Mouse (Mus musculus): Measurements from ENCODE around the gene Ercc1. TPM values are rescaled to one million over a fixed set of nuclear protein-coding genes. Genes with fewer than 3 reads are reported as not detected.
A peak's percentile ranks its signal among the peaks of the same experiment; 100 is the strongest.

The Ercc1 gene
- polyA plus RNA-seq, 1 experiment from 2014 or later = 80.6 TPM

DNA sequence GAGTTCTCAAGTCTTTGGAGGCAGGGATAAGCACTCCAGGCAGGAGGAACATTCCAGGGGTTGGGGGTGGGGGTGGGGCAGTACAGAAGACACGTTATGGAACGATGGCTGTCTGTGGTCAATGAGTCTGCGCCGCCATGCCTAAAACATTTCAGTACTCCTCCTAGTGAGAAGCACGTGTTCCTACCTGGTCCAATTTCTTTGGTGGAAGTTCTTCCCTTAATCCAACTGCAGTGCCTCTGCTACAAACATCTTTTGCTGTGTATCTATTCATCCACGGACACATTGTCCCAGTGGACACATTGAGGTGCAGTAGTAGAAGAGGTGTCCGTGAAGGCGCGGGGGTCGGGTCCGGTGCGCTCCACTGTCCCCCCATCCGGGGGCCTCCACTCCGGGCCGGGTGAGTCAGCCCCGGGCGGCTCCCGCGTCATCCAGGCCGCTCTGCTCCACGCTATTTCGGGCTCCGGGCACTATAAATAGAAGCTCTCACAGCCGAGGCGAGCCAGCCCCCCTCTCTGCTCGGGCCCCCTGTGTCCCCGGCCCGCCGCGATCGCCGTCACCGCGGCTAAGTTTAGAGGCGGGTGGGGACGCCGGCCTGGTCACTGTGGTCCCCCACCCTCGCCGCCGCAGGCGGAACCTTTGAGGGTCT is 2.7 kb upstream of the Ercc1 start:
- no peak overlapping the region for H3K27ac ChIP-seq (ENCODE audit: low read depth, low read length)
- H3K36me3 ChIP-seq (ENCODE audit: control insufficient read depth, insufficient read depth, low read length) = no peaks in the 10 kb centered on the region
- peaks cover 28% of the 10 kb centered on the region for H3K4me1 ChIP-seq (ENCODE audit: control insufficient read depth, insufficient read depth, low read depth, low read length)
- H3K9ac ChIP-seq (ENCODE audit: low read depth, low read length) = peak overlapping the region; percentile 73
- peak overlapping the region; percentile 99 for H3K4me2 ChIP-seq (ENCODE audit: low read length)
- ATAC-seq = no peak
- no peaks in the 10 kb centered on the region for H3K9me3 ChIP-seq (ENCODE audit: control insufficient read depth, low read length)
- WGBS = under 1% methylated on average over 32 of the region's 41 CpGs
- H3K4me3 ChIP-seq (ENCODE audit: low read length) = peak overlapping the region; percentile 57
- H3K27me3 ChIP-seq (replicated peaks; ENCODE audit: control insufficient read depth, insufficient read depth, low read length) = peaks cover 10% of the 10 kb centered on the region

DNA sequence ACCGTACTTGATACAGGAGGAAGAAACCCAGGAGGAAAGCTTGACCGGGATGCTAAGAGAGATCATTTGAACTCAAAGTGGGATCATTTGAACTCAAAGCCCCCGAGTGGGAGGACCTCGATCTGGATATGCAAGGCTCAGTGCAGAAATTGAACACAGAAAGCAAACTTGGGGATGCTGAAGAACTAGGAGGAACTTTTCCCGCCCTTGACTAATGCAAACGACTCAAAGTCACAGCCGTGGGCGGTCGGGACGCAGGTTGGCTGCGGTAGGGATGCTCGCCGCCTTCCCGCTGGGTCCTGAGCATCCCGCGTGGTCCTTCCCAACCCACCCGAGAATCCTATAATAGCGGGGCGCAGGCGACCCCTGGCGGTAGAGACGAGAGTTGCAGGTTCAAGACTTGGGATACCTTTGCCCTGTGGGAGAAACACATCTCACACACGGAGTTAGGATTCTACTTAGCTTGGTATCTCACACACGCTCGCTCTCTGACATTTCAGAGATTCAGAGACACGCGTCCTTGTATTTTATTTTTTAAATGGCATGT is 2.0 kb upstream of the Ercc1 start:
- H3K36me3 ChIP-seq (ENCODE audit: control insufficient read depth, insufficient read depth, low read length) = no peaks in the 10 kb centered on the region
- peaks cover 28% of the 10 kb centered on the region for H3K4me1 ChIP-seq (ENCODE audit: control insufficient read depth, insufficient read depth, low read depth, low read length)
- H3K4me2 ChIP-seq (ENCODE audit: low read length) = peak overlapping the region; percentile 99
- peak; percentile 15 for ATAC-seq
- H3K9me3 ChIP-seq (ENCODE audit: control insufficient read depth, low read length) = no peaks in the 10 kb centered on the region
- H3K27me3 ChIP-seq (replicated peaks; ENCODE audit: control insufficient read depth, insufficient read depth, low read length) = peaks cover 10% of the 10 kb centered on the region
- H3K27ac ChIP-seq (ENCODE audit: low read depth, low read length) = no peak overlapping the region
- under 1% methylated on average over 27 of the region's 27 CpGs for WGBS
- H3K9ac ChIP-seq (ENCODE audit: low read depth, low read length) = peak overlapping the region; percentile 73
- peak overlapping the region; percentile 57 for H3K4me3 ChIP-seq (ENCODE audit: low read length)

DNA sequence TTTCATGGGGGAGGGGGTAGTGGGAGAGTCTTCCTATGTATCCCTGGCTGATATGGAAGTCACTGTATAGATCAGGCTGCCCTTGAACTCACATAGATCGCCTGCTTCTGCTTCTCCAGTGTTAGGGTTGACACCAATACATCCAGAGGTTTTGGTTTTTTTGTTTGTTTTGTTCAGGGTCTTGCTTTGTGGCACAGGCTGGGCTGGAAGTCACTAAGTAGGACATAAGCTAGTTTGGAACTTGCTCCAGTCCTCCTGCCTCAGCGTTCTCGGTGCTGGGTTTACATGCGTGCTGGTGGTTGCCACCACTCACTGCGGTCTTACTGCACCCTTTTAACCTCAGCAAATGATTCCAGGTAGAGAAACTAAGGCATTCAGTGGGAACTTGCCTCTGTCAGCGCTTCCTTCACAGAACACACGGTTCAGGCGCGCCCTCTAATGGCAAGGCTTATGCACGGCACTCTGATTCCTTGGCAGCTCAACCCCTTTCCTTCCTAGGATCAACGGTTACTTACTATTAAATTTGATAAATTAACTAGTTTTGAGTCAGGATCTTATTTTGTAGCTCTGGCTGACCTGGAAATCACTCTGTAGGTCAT is 1.3 kb upstream of the Ercc1 start:
- H3K36me3 ChIP-seq (ENCODE audit: control insufficient read depth, insufficient read depth, low read length) = peaks cover 1% of the 10 kb centered on the region
- H3K4me1 ChIP-seq (ENCODE audit: control insufficient read depth, insufficient read depth, low read depth, low read length) = peaks cover 28% of the 10 kb centered on the region
- no peak overlapping the region for H3K27ac ChIP-seq (ENCODE audit: low read depth, low read length)
- ATAC-seq = no peak
- peak overlapping the region; percentile 37 for H3K4me2 ChIP-seq (ENCODE audit: low read length)
- H3K9ac ChIP-seq (ENCODE audit: low read depth, low read length) = no peak overlapping the region
- H3K4me3 ChIP-seq (ENCODE audit: low read length) = peak overlapping the region; percentile 3; the same call in 1 of the 2 replicates
- no peaks in the 10 kb centered on the region for H3K9me3 ChIP-seq (ENCODE audit: control insufficient read depth, low read length)
- WGBS = 1% methylated on average over 11 of the region's 11 CpGs
- H3K27me3 ChIP-seq (replicated peaks; ENCODE audit: control insufficient read depth, insufficient read depth, low read length) = peaks cover 10% of the 10 kb centered on the region

DNA sequence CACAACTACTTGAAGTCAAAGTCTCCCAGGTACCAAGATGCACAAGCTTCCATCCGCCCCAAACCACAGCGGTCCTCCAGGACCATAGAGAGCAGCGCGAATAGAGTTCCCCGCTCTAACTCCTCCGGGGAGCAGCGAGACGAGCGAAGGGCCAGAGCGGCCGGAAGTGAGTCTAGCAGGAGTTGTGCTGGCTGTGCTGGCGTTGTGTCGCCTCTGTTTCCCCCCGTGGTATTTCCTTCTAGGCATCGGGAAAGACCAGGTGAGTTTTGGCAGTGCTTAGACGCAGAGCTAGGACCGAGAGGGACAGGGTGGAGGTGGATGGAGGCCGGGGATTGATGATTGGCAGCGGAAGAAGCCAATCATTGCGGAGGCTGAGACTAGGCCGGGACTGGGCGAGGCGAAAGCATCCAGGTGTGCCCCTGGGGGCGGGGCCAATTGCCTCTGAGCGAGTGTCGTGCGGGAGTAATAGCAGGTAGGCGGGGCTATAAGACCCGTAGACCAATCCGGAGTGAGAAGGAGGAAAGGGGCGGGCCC is 427 bp downstream of the Ercc1 start:
- peaks cover 10% of the 10 kb centered on the region for H3K36me3 ChIP-seq (ENCODE audit: control insufficient read depth, insufficient read depth, low read length)
- peaks cover 28% of the 10 kb centered on the region for H3K4me1 ChIP-seq (ENCODE audit: control insufficient read depth, insufficient read depth, low read depth, low read length)
- peak overlapping the region; percentile 91 for H3K4me2 ChIP-seq (ENCODE audit: low read length)
- H3K9me3 ChIP-seq (ENCODE audit: control insufficient read depth, low read length) = no peaks in the 10 kb centered on the region
- H3K4me3 ChIP-seq (ENCODE audit: low read length) = peak overlapping the region; percentile 82
- H3K9ac ChIP-seq (ENCODE audit: low read depth, low read length) = peak overlapping the region; percentile 92
- peak; percentile 95 for ATAC-seq
- peak overlapping the region; percentile 90 for H3K27ac ChIP-seq (ENCODE audit: low read depth, low read length)
- under 1% methylated on average over 31 of the region's 31 CpGs for WGBS
- peaks cover 10% of the 10 kb centered on the region for H3K27me3 ChIP-seq (replicated peaks; ENCODE audit: control insufficient read depth, insufficient read depth, low read length)

DNA sequence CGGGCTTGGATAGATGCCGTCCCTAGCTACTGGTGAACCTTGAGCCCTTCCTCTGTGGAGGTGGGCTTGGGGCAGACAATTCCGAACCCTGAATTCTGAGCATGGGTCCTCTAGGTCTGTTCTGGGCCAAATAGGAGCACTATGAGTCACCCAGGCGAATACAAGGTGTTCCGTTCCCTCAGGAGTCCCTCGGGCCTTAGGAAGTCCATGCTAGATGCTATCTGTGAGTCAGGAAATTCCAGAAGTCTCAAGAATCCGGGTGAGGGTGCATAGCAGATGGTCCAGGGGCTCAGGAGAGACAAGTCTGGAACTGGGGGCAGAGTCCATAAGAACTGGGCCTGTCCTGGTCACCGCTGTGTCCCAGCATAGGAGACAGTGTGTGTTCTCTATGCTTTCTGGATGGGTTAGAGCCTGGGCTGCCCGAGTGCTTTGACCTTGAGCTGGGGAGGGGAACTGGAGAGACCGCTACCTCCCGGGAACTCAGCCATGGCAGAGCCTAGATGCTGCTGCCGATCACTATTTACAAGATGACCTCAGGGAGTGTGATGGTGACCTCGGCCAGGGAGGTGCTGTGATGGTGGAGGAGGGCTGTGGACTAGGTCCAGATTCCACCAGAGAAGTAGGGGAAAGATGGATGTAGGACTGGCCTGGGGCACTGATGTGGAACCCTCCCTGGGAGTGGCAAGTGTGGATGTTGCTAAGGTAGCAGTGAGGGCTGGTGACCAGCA is 4.8 kb downstream of the Ercc1 start:
- peaks cover 13% of the 10 kb centered on the region for H3K4me1 ChIP-seq (ENCODE audit: control insufficient read depth, insufficient read depth, low read depth, low read length)
- H3K4me2 ChIP-seq (ENCODE audit: low read length) = no peak overlapping the region
- no peaks in the 10 kb centered on the region for H3K9me3 ChIP-seq (ENCODE audit: control insufficient read depth, low read length)

DNA sequence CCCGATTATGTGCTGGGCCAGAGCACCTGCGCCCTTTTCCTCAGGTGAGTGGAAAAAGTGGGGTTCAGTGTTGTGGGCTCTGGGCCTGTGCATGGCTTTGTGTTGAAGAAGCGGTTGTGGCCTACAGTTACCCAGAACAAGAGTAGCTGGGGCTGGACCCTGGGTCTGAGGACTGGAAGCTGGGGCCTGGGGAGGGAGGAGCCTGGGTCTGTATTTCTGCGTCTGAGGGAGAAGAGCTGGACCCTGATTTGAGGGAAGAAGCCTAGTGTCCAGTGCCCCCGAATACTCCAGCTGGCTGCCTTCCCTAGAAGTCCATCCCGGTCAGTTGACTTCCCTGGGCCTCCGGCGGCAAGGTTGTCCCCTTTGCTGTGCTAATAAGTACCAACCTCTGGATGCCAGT is 5.6 kb downstream of the Ercc1 start:
- Histone ChIP-seq H3K4me1 (ENCODE audit: control insufficient read depth, insufficient read depth, low read depth, low read length) (peaks cover 9% of the 10 kb centered on the region), H3K27ac (ENCODE audit: low read depth, low read length) (no peak overlapping the region), H3K9me3 (ENCODE audit: control insufficient read depth, low read length) (no peaks in the 10 kb centered on the region), H3K27me3 (replicated peaks; ENCODE audit: control insufficient read depth, insufficient read depth, low read length) (no peaks in the 10 kb centered on the region), H3K4me3 (ENCODE audit: low read length) (no peak overlapping the region), H3K4me2 (ENCODE audit: low read length) (no peak overlapping the region), H3K9ac (ENCODE audit: low read depth, low read length) (no peak overlapping the region), H3K36me3 (ENCODE audit: control insufficient read depth, insufficient read depth, low read length) (peaks cover 31% of the 10 kb centered on the region)
- ATAC-seq = no peak
- WGBS = 96% methylated on average over 8 of the region's 8 CpGs

More for the DNA sequence above, 4.8 kb downstream of the Ercc1 start:
- no peaks in the 10 kb centered on the region for H3K27me3 ChIP-seq (replicated peaks; ENCODE audit: control insufficient read depth, insufficient read depth, low read length)
- no peak overlapping the region for H3K9ac ChIP-seq (ENCODE audit: low read depth, low read length)
- peaks cover 27% of the 10 kb centered on the region for H3K36me3 ChIP-seq (ENCODE audit: control insufficient read depth, insufficient read depth, low read length)
- ATAC-seq = no peak
- no peak overlapping the region for H3K4me3 ChIP-seq (ENCODE audit: low read length)
- WGBS = 87% methylated on average over 13 of the region's 13 CpGs
- no peak overlapping the region for H3K27ac ChIP-seq (ENCODE audit: low read depth, low read length)

DNA sequence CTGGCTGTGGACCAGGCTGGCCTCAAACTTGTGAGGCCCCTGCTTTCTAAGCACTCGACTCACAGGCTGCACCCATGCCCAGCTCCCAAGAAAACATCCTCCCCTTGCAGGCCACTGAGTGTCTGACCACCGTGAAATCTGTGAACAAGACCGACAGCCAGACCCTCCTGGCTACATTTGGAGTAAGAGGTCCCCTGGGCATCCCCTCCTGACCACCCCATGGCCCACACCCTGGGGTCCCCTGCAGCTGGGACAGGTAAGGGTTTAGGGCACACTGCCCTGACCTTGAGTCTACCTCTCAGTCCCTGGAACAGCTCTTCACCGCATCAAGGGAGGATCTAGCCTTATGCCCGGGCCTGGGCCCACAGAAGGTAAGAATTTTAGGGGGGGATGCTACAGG is 10.4 kb downstream of the Ercc1 start:
- no peak overlapping the region for H3K9ac ChIP-seq (ENCODE audit: low read depth, low read length)
- no peak overlapping the region for H3K4me3 ChIP-seq (ENCODE audit: low read length)
- WGBS = 82% methylated on average over 5 of the region's 5 CpGs
- peaks cover 28% of the 10 kb centered on the region for H3K36me3 ChIP-seq (ENCODE audit: control insufficient read depth, insufficient read depth, low read length)
- H3K27me3 ChIP-seq (replicated peaks; ENCODE audit: control insufficient read depth, insufficient read depth, low read length) = no peaks in the 10 kb centered on the region
- ATAC-seq = no peak
- H3K4me1 ChIP-seq (ENCODE audit: control insufficient read depth, insufficient read depth, low read depth, low read length) = peaks cover 9% of the 10 kb centered on the region
- no peaks in the 10 kb centered on the region for H3K9me3 ChIP-seq (ENCODE audit: control insufficient read depth, low read length)
- no peak overlapping the region for H3K27ac ChIP-seq (ENCODE audit: low read depth, low read length)
- H3K4me2 ChIP-seq (ENCODE audit: low read length) = no peak overlapping the region

DNA sequence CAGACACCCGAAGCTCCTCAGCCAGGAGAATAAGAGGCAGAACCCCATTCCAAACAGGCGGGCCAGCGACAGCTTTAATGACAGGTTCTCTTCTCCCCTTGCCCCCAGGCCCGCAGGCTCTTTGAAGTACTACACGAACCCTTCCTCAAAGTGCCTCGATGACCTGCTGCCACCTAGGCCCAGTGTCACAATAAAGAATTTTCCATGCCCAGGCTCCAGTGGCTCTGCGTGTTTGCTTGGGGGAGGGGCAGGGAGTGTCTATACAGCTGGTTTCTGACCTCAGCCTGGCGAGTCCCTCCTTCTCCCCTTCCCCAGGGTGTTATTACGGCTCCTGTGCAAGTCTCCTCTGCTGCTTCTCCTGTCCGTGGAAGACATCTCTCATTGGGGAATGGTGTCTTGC is 11.7 kb downstream of the Ercc1 start:
- peaks cover 20% of the 10 kb centered on the region for H3K36me3 ChIP-seq (ENCODE audit: control insufficient read depth, insufficient read depth, low read length)
- no peak overlapping the region for H3K4me3 ChIP-seq (ENCODE audit: low read length)
- H3K27me3 ChIP-seq (replicated peaks; ENCODE audit: control insufficient read depth, insufficient read depth, low read length) = no peaks in the 10 kb centered on the region
- H3K9me3 ChIP-seq (ENCODE audit: control insufficient read depth, low read length) = no peaks in the 10 kb centered on the region
- WGBS = 64% methylated on average over 10 of the region's 10 CpGs
- H3K4me2 ChIP-seq (ENCODE audit: low read length) = no peak overlapping the region
- no peak overlapping the region for H3K9ac ChIP-seq (ENCODE audit: low read depth, low read length)
- no peak overlapping the region for H3K27ac ChIP-seq (ENCODE audit: low read depth, low read length)
- peaks cover 14% of the 10 kb centered on the region for H3K4me1 ChIP-seq (ENCODE audit: control insufficient read depth, insufficient read depth, low read depth, low read length)
- ATAC-seq = no peak

All from hindbrain, embryonic 16.5 days (tissue).